31 mouse cellular contexts compared by ENCODE assay signal in genomic region chr4:102989391-102989790, GRCm38 (mm10). TPM values are rescaled to one million over a fixed set of nuclear protein-coding genes. Genes with fewer than 3 reads are reported as not detected.
DNase-seq lines count a peak whose midpoint lies in the region; ATAC-seq lines count a peak whose summit lies in the region.
"Had no signal": no experiment of that assay in that cellular context is flagged by ENCODE, and none has a peak within 500 bp of the region (broad histone marks: within the 10 kb centered on the region; RNA-seq: fewer than 3 reads in every experiment).

No protein-coding gene starts in this region.

- no peaks in the 10 kb centered on the region for H3K27me3 ChIP-seq in embryonic facial prominence, embryonic 13.5 days
- no peaks in the 10 kb centered on the region for H3K27me3 ChIP-seq in embryonic facial prominence, embryonic 10.5 days (replicated peaks; ENCODE audit: low read depth, poor library complexity, severe bottlenecking)
- H3K27me3 ChIP-seq: forebrain, embryonic 13.5 days; heart, embryonic 12.5 days; hindbrain, embryonic 13.5 days; limb, embryonic 15.5 days; midbrain, embryonic 15.5 days; neural tube, embryonic 13.5 days had no signal

- H3K9me3 ChIP-seq in embryonic facial prominence, embryonic 13.5 days: no peaks in the 10 kb centered on the region
- no peaks in the 10 kb centered on the region for H3K9me3 ChIP-seq in embryonic facial prominence, embryonic 10.5 days
- H3K9me3 ChIP-seq: forebrain, embryonic 13.5 days; heart, embryonic 12.5 days; hindbrain, embryonic 13.5 days; limb, embryonic 15.5 days; midbrain, embryonic 15.5 days; neural tube, embryonic 13.5 days had no signal

- peaks cover 19% of the 10 kb centered on the region for H3K4me1 ChIP-seq in embryonic facial prominence, embryonic 13.5 days
- H3K4me1 ChIP-seq in embryonic facial prominence, embryonic 10.5 days: peaks cover 23% of the 10 kb centered on the region
- H3K4me1 ChIP-seq: forebrain, embryonic 13.5 days; limb, embryonic 15.5 days; midbrain, embryonic 15.5 days; neural tube, embryonic 13.5 days had no signal

- no peak overlapping the region for H3K4me3 ChIP-seq in embryonic facial prominence, embryonic 13.5 days
- no peak overlapping the region for H3K4me3 ChIP-seq in embryonic facial prominence, embryonic 10.5 days
- H3K4me3 ChIP-seq: forebrain, embryonic 13.5 days; heart, embryonic 12.5 days; hindbrain, embryonic 13.5 days; limb, embryonic 15.5 days; midbrain, embryonic 15.5 days; neural tube, embryonic 13.5 days had no signal

- no peak overlapping the region for H3K4me2 ChIP-seq in embryonic facial prominence, embryonic 13.5 days
- H3K4me2 ChIP-seq: forebrain, embryonic 13.5 days; heart, embryonic 12.5 days; hindbrain, embryonic 13.5 days; limb, embryonic 15.5 days; midbrain, embryonic 15.5 days; neural tube, embryonic 13.5 days had no signal

- 33% methylated on average over 5 of the region's 5 CpGs for WGBS in embryonic facial prominence, embryonic 13.5 days
- 80% methylated on average over 5 of the region's 5 CpGs for WGBS in embryonic facial prominence, embryonic 10.5 days

- intact Hi-C loops in gastrocnemius, postnatal 14 days (cut with DNase I; ENCODE audit: low total_unique reads): loop anchor here (5.0 kb wide), 1 partner anchor 153 kb away; no protein-coding TSS in a partner anchor
- intact Hi-C loops in gastrocnemius, postnatal 36 days (cut with DNase I): loop anchor here (10.0 kb wide), 1 partner anchor 355 kb away; no protein-coding TSS in a partner anchor

- no peak for ATAC-seq in embryonic facial prominence, embryonic 13.5 days (ENCODE audit: insufficient number of reproducible peaks, insufficient read depth, low FRiP score, low TSS enrichment, low read depth)
- ATAC-seq: forebrain, embryonic 13.5 days; midbrain, embryonic 15.5 days had no signal

- no peaks in the 10 kb centered on the region for H3K36me3 ChIP-seq in embryonic facial prominence, embryonic 13.5 days
- no peaks in the 10 kb centered on the region for H3K36me3 ChIP-seq in embryonic facial prominence, embryonic 10.5 days (replicated peaks)
- H3K36me3 ChIP-seq: heart, embryonic 12.5 days; hindbrain, embryonic 13.5 days; limb, embryonic 15.5 days; midbrain, embryonic 15.5 days; neural tube, embryonic 13.5 days had no signal

- no peak for DNase-seq in embryonic facial prominence, embryonic 10.5 days (ENCODE audit: low spot score)
- DNase-seq in CD4-positive helper T cell, adult 2 months (ENCODE audit: low read depth, low spot score): peak; percentile 36
- peak; percentile 79 for DNase-seq in induced T-regulatory cell, adult 2 months (ENCODE audit: low read depth)
- DNase-seq in thymus, postnatal 0 days (ENCODE audit: low spot score): peak; percentile 75
- DNase-seq in gastrocnemius, postnatal 14 days: no peak
- no peak for DNase-seq in spleen, adult 18-20 months
- DNase-seq in gastrocnemius, postnatal 36 days: no peak
- DNase-seq: adrenal gland, adult 2 months; adrenal gland, postnatal 36 days; cerebellum, adult 2 months; cerebellum, postnatal 14 days; gastrocnemius, postnatal 10 days; heart, adult 18-20 months; heart, postnatal 14 days; kidney, adult 2 months; kidney, postnatal 4 days; left cerebral cortex, postnatal 4 days; lung, adult 2 months; lung, postnatal 10 days had no signal

- no peak overlapping the region for H3K9ac ChIP-seq in embryonic facial prominence, embryonic 13.5 days
- H3K9ac ChIP-seq: forebrain, embryonic 13.5 days; heart, embryonic 12.5 days; hindbrain, embryonic 13.5 days; limb, embryonic 15.5 days; liver, embryonic 14.5 days; midbrain, embryonic 15.5 days; neural tube, embryonic 13.5 days had no signal

- 0 out of 2 replicates have a peak overlapping the region, but pooled peaks have one; percentile 39 for H3K27ac ChIP-seq in embryonic facial prominence, embryonic 13.5 days
- H3K27ac ChIP-seq in embryonic facial prominence, embryonic 10.5 days (replicated peaks): no peak overlapping the region
- H3K27ac ChIP-seq: forebrain, embryonic 13.5 days; hindbrain, embryonic 13.5 days; kidney, postnatal 0 days; limb, embryonic 15.5 days; liver, embryonic 14.5 days; macrophage; midbrain, embryonic 15.5 days; neural tube, embryonic 13.5 days had no signal

RNA-seq across cellular contexts. Expression of gene Tctex1d1, which starts 11.0 kb away (rescaled TPM):
- polyA plus RNA-seq in embryonic facial prominence, embryonic 13.5 days (2015; fragmentation: Nextera tagmentation; extraction: Ambion mirVana): 0.42 and 1.5 TPM in 2 replicates
- 0.91 and 0.97 TPM in 2 replicates for polyA plus RNA-seq in embryonic facial prominence, embryonic 10.5 days (2016; fragmentation: Nextera tagmentation; extraction: Ambion mirVana)
- polyA plus RNA-seq in thymus, postnatal 0 days (2015; fragmentation: Nextera tagmentation; extraction: Ambion mirVana): 52.0 and 62.1 TPM in 2 replicates
- not detected for total RNA-seq in gastrocnemius, postnatal 14 days (2021)
- total RNA-seq in gastrocnemius, postnatal 36 days (2021): under 1 TPM in 1 of 2 experiments, not detected in 1; 0.36 TPM
- total RNA-seq: adrenal gland, adult 2 months; adrenal gland, postnatal 36 days; gastrocnemius, postnatal 10 days; heart, adult 18-20 months had no signal
- polyA plus RNA-seq: adrenal gland, adult 2 months; C2C12; heart, embryonic 12.5 days; kidney, adult 2 months; limb, embryonic 15.5 days; lung, adult 2 months; macrophage had no signal

RNA-seq across cellular contexts. Expression of gene Insl5, which starts 37.3 kb away (rescaled TPM):
- polyA plus RNA-seq in embryonic facial prominence, embryonic 13.5 days (2015; fragmentation: Nextera tagmentation; extraction: Ambion mirVana): not detected in 2 replicates
- 0.30 TPM in 1 of 2 replicates, not detected in the other for polyA plus RNA-seq in embryonic facial prominence, embryonic 10.5 days (2016; fragmentation: Nextera tagmentation; extraction: Ambion mirVana)
- 13.6 and 17.9 TPM in 2 replicates for polyA plus RNA-seq in thymus, postnatal 0 days (2015; fragmentation: Nextera tagmentation; extraction: Ambion mirVana)
- total RNA-seq in gastrocnemius, postnatal 14 days (2021): not detected
- total RNA-seq in gastrocnemius, postnatal 36 days (2021): not detected
- total RNA-seq: adrenal gland, adult 2 months; adrenal gland, postnatal 36 days; gastrocnemius, postnatal 10 days; heart, adult 18-20 months; heart, postnatal 14 days; left cerebral cortex, postnatal 4 days had no signal
- polyA plus RNA-seq: C2C12; heart, embryonic 12.5 days; hindbrain, embryonic 13.5 days; kidney, postnatal 0 days; limb, embryonic 15.5 days; liver, embryonic 14.5 days; lung, adult 2 months; macrophage; stomach, embryonic 14.5 days had no signal

Comparison
In these comparisons a context has a peak if more than half of its experiments do, and no peak if none do; other contexts are left out.
1. DNase-seq: peak in CD4-positive helper T cell, adult 2 months (single experiment), induced T-regulatory cell, adult 2 months (single experiment) and thymus, postnatal 0 days (single experiment); none in embryonic facial prominence, embryonic 10.5 days (single experiment), gastrocnemius, postnatal 14 days (single experiment), spleen, adult 18-20 months (0 of 2) and gastrocnemius, postnatal 36 days (0 of 2).
2. RNA of gene Tctex1d1, which starts 11.0 kb away (polyA plus RNA-seq): 52.0 to 62.1 TPM in thymus, postnatal 0 days; 0.91 to 0.97 TPM in embryonic facial prominence, embryonic 10.5 days and 0.42 to 1.5 TPM in embryonic facial prominence, embryonic 13.5 days; every median in the first group is over 10 times any median in the second.
3. RNA of gene Insl5, which starts 37.3 kb away (polyA plus RNA-seq): 13.6 to 17.9 TPM in thymus, postnatal 0 days; 0.30 TPM in embryonic facial prominence, embryonic 10.5 days and not detected in embryonic facial prominence, embryonic 13.5 days; every median in the first group is over 10 times any median in the second.